Mouse (Mus musculus): Measurements from ENCODE around the gene Uggt1.

Uggt1 gene

GRCm38 (mm10) chr1:36255871-36256640 lies 11.5 kb upstream of the Uggt1 start:
- peak in 1 of 2 experiments; percentile 37 for DNase-seq

DNA sequence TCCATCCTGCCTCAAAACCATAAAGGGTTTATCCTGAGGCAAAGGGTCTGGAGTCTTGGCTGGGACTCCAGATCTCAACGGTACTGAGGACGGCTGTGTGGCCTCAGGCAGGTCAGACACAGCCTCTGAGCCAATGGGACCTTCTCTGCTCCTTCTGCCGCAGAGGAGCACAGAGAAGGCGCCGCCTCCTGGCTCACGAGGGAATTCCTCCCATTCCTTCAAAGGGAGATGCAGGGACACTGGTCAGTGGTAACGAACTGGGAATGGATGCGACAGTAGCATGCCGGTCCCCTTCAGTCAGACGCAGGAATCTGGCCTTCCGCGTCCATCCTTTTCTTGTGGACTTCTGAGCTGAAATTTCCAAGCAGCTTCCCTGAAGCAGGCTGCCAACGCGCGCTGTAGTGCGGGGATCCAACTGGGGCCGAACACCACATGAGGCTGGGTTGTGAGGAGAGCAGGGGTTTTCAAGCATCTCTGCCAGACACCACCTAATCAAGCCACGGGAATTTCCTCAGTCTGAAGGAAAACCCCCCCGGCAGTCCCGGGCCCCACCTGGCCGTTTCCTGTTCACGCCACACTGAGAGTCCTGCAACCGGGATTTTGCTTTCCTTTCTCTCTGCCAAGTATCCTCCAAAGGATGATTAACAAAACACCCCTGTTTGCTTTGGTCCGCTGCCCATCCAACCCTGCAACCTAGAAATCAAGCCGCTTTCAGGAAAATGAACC lies 10.3 kb upstream of the Uggt1 start:
- peak; percentile 76 to 78 for DNase-seq

DNA sequence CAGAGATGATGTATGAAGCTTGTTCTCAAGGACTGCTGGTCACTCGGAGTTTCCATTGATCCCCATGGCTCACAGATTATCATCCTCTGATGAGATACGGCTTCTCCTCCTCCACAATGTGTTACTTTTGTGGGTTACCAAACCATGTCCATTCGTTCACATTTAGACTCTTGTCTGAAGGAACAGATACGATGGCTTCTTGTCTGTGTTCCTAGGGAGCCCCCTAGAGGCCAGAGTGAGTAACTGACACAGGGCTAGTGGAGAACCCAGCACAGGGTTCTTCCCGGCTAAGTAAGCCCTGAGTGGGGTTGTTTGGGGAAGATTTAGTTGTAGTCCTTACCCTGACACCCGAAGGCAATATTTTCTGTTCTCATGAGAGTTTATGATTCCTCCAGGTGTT lies 8.3 kb upstream of the Uggt1 start:
- DNase-seq = peak; percentile 84 to 86

DNA sequence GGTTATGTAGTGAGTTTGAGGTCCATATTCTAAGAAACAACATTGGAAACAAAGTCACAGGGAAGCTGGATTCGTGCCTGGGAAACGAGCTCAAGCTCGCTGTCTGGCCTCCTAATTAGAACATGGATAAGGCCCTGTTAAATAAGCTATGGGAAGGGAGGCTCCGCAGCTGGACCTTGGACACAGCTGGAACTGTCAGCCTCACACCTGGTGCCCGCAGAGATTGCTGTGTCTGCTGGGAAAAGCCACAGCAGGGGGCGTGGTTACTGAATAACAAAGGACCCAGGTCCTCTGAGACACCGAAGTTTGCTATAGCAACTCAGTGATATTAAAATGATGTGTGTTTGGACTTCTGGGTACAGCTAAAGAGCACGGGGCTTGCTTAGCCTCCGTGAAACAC lies 6.9 kb upstream of the Uggt1 start:
- DNase-seq = no peak

GRCm38 (mm10) chr1:36246688-36247087 lies 2.2 kb upstream of the Uggt1 start:
- DNase-seq = no peak

DNA sequence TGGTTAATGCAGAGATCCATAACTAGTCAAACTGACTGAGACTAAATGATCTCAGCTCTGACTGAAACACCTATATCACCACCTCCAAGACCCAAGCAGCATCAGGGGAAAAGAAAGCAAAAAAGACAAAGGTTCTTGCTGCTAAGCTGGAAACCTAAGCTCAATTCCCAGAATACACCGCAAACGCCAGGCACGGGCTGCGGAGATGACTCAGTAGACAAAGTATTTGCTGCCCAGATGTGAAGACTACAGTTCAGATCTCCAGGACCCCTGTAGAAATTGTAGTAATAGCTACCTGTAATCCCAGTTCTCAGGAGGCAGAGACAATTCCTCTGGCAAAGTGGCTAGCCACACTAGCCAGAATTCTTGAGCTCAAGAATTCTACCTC lies 302 bp upstream of the Uggt1 start:
- no peak for DNase-seq

- DNase-seq = no peak
Observed at GRCm38 (mm10) chr1:36243447-36244057, 968 bp downstream of the Uggt1 start.

DNA sequence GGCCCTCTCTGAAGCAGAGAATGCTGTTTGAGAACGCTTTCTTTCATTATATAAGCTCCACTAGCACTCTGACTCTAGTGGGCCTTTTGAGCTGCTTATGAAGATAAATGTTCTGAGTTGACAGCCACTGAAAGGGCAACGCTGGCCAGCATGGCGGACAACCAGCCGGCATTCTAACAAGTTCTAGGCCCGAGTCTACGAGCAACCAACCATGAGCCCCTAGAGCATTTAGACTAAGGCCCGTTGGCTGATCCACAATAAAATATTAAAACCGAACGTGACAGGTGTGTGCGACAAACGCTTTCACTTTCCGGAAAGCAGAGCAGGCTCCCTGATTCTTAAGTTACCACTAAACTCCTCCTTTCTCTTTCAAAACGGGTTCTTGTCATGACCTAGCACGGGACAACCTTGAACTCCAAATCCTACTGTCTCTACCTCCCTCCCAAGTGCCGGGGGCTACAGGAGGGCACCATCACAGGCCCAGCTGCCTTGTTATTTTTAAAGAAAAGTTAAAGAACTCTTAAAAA lies 2.6 kb downstream of the Uggt1 start:
- no peak for DNase-seq

- no peak for DNase-seq
Observed at GRCm38 (mm10) chr1:36240176-36240575, 4.3 kb downstream of the Uggt1 start.

GRCm38 (mm10) chr1:36239396-36239795 lies 5.1 kb downstream of the Uggt1 start:
- DNase-seq = no peak

- DNase-seq = no peak
Observed at GRCm38 (mm10) chr1:36235855-36236254, 8.7 kb downstream of the Uggt1 start.

DNA sequence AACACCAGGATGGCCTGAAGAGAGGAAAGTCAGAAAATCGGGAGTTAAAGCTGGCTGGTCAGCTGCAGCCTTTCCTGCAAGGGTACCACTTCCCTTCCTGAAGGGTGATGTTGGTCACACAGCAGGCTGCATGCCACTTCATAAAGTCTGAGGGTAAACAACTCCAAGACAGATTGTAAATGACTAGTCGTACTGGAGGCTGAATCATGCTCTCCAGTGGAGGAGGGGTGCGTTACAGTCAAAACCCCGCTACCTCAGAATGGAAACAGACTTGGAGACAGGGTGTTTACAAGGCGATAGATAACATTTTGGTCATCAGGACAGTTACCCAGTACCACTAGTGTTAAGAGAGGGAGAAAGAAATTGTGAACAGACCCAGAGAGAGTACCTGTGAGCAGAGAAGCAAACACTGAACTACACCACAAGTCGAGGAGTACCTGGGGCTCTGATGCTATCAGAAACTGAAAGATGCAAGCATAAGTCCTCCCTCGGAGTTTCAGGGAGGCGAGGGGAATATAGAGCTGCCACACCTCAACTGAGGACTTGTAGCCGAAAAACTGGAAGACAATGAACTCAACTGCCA lies 9.4 kb downstream of the Uggt1 start:
- no peak for DNase-seq

DNA sequence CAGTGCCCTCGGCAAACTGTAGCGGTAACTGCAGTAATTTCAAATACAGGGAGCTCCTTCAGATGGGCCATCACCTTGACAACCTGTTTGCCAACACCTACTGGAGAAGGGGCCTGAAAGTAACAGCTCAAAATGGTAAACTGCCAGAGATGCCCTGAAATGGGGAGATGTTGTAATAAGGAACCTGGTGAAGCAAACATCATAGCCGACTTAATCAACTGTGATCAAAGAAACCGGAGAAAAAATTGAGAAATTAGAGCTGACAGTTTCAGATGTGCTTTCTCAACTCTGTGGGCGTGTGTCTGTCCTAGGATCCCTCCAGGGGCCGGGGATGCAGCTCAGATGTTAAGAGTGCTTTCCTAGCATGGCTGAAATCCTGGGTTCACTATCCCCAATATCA lies 11.3 kb downstream of the Uggt1 start:
- no peak for DNase-seq

DNA sequence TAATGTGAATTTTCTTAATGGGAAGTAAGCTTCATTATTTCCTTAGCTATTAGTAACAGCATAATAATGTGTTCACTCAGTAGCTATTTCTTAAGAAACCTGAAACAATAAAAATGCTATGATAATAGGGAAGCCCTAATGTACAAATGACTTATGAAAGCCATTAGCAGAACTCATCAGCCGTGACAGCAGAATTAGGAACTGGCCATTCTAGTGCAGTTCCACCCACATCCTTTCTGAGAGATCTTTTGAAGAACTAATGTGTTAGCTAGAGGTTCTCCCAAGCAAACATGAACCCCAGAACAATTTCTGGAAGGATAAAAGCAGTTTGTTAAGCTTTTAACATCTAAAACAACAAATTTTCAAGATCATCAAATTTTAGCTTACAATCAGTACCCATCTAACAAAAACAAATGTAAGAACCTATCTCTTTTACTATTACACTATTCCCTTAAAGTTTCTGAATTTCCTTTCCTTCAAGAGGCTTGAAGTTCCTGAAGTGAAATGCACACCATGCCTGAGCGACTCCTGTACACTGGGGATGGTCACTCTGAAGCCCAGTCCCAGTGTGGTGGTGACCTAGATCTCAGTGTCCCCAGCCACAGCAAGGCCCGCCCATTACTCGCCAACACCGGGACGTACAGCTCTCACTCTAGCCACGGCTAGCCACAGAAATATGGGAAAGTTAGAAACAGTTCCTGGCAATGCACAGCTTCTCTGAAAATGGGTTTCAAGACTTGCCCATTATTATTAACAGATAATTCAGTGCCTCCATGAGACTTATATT lies 13.4 kb downstream of the Uggt1 start:
- DNase-seq = no peak

DNA sequence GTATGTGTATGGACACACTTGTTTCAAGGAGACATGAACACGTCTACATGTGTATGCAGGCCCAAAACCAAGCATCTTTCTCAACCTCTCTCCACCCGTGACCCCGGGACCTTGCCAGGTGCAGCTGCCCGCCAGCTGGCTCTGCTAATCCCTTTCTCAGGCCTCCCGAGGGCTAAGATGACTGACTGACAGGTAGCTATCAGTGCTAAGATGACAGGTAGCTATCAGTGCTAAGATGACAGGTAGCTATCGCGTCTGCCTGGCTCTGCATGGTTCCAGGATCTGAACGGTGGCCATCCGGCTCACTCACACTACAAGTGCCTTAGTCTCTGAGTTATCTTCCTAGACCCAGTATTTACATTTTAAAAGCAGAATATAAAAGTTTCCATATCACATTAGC lies 16.1 kb downstream of the Uggt1 start:
- DNase-seq = no peak

DNA sequence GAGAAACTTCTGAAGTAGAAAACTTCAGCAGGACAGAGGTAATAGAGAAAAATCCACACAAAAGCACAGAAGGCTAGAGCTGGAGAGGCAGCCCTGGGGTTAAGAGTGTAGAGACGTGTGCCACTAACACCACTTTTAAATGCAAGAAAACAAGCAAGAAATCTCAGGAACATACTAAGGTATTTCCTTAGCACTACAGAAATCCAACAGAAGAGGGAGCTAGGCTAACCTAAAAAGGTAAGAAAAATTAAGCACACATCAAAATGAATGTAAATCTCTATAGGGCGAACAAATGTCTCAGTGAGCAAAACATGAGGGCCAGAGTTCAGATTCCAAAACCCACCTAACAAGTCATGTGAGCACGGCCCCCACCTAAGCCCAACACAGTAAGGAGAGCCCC lies 19.9 kb downstream of the Uggt1 start:
- DNase-seq = peak in 1 of 2 experiments; percentile 26

- no peak for DNase-seq
Observed at GRCm38 (mm10) chr1:36214324-36214723, 30.2 kb downstream of the Uggt1 start.

DNA sequence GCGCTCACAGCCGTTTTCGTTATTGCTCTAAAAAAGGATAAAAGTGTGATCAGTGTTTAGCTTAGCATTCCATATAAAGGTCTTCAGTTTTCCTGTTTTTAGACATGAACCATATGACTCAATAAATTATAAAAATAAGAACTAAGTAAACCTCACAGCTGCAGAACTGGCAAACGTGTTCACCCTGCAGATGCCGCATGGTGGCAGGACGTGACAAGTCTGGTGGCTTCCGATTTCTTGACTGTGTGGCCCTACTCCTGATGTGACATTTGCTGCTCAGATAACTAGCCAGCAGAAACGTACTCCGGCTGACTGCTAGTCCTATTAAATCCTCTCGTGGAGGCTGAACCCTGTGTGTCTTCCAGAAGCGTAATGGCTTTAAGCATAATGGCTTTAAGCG lies 42.8 kb downstream of the Uggt1 start:
- no peak for DNase-seq

- no peak for DNase-seq
Observed at GRCm38 (mm10) chr1:36194482-36194881, 50.0 kb downstream of the Uggt1 start.

DNA sequence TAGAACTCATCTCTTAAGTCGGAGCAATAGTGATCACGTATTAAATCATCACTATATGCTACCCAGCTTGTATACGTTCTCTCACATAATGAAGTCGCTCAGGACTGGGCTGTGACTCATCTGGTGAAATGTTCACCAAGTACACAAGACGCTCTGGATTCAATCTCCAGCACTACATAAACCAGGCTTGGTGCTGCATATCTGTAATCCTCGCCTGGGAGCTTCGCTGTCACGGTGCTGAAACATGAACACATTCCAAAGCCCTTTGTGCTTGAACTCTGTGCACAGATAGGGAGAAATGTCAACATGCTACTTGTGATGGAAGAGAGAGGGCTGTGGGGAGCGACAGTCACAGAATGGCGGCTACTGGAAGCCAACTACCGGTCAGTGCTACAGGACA lies 52.6 kb downstream of the Uggt1 start:
- no peak for DNase-seq

DNA sequence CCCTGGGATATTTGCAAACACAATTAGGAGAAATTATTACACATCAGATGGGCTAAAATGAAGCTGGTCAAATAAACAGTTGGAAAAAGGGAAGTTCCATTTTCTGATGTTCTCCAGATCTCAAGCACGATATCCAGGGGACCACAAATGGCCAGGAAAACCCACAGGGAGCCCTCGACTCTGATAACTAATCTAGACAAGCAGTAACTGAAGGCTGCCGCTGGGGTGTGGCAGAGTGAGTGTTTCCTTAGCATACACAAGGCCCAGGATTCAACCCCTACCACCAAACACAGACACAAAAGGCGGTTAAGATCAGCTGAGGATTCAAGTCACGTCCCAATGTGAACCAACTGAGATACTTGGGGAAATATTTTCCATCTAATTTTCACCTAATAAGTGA lies 64.5 kb downstream of the Uggt1 start:
- DNase-seq = no peak

- peak; percentile 47 to 48 for DNase-seq
Observed at GRCm38 (mm10) chr1:36173461-36173860, 71.1 kb downstream of the Uggt1 start.

DNA sequence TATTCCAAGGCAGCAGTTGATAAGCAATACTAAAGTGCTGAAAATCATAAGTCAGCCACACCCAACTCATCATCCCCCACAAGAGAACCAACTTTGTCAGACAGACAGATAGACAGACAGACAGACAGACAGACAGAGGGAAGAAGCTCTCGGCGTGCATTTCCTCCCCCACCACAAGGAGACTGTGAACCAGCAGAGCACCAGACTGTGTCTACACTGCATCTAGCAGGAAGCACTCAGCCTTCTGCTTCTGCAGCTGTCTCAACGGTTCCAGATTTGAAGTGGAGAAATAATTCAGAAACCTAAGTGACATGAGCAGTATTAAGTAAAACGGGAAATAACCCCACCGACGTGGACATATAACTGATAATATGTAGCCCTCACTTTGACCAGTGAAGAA lies 71.6 kb downstream of the Uggt1 start:
- no peak for DNase-seq

Data from cerebellum, postnatal 10 days (tissue).